Comparison of ENCODE assay signal across 7 mouse cellular contexts in genomic region chr3:58525166-58525565, GRCm38 (mm10). TPM values are rescaled to one million over a fixed set of nuclear protein-coding genes. Genes with fewer than 3 reads are reported as not detected.
A peak's percentile ranks its signal among the peaks of the same experiment; 100 is the strongest.
DNase-seq lines count a peak whose midpoint lies in the region; ATAC-seq and TF ChIP-seq lines count a peak whose summit lies in the region.

No protein-coding gene starts in this region.

- no peak for ATAC-seq in forebrain, postnatal 0 days
- peak; percentile 3; the same call in 1 of the 2 replicates for ATAC-seq in megakaryocyte progenitor cell, adult 5-6 weeks (replicated peaks; ENCODE audit: poor library complexity)

- peak overlapping the region; percentile 89 for H3K27ac ChIP-seq in cortical plate, adult 2 months (ENCODE audit: insufficient read depth, low read length)
- peak overlapping the region; percentile 93 for H3K27ac ChIP-seq in forebrain, postnatal 0 days (ENCODE audit: low read depth, low read length)

- peak overlapping the region; percentile 94 for H3K9ac ChIP-seq in forebrain, postnatal 0 days

- 2% methylated on average over 40 of the region's 40 CpGs for WGBS in forebrain, postnatal 0 days

- no peaks in the 10 kb centered on the region for H3K4me1 ChIP-seq in cortical plate, adult 2 months (ENCODE audit: control insufficient read depth, insufficient read depth, low read length)
- peaks cover 9% of the 10 kb centered on the region; the same call in 1 of the 2 replicates for H3K4me1 ChIP-seq in forebrain, postnatal 0 days (ENCODE audit: insufficient read depth)

- no peak for TF ChIP-seq CTCF in cortical plate, adult 2 months (IDR thresholded peaks at IDR 0.05; ENCODE audit: extremely low read depth, insufficient read depth, low read length)
- TF ChIP-seq CTCF in forebrain, postnatal 0 days (IDR thresholded peaks at IDR 0.05; ENCODE audit: low read depth): no peak

- peak overlapping the region; percentile 87 for H3K4me3 ChIP-seq in cortical plate, adult 2 months (ENCODE audit: insufficient read depth, low read length)
- peak overlapping the region; percentile 92 for H3K4me3 ChIP-seq in forebrain, postnatal 0 days (ENCODE audit: low read depth, low read length)

- intact Hi-C loops in left cerebral cortex, postnatal 4 days (cut with DNase I): no loop called here

- H3K4me2 ChIP-seq in forebrain, postnatal 0 days (ENCODE audit: low read depth): peak overlapping the region; percentile 80

- H3K9me3 ChIP-seq in forebrain, postnatal 0 days (ENCODE audit: low read length): no peaks in the 10 kb centered on the region

- DNase-seq in left cerebral cortex, postnatal 4 days: peak; percentile 62
- DNase-seq in left cerebral cortex, adult 9 months (ENCODE audit: low spot score in 2 of 2): no peak
- DNase-seq in forebrain, postnatal 0 days: no peak
- DNase-seq in frontal cortex, postnatal 14 days (ENCODE audit: low spot score in 2 of 2): no peak
- DNase-seq in thymus, postnatal 36 days: no peak

- TF ChIP-seq POLR2A in cortical plate, adult 2 months (IDR thresholded peaks at IDR 0.05; ENCODE audit: extremely low read depth, insufficient read depth, low read length): no peak

- H3K36me3 ChIP-seq in forebrain, postnatal 0 days (ENCODE audit: insufficient read depth): peaks cover 7% of the 10 kb centered on the region; the same call in 1 of the 2 replicates

- no peaks in the 10 kb centered on the region for H3K27me3 ChIP-seq in forebrain, postnatal 0 days (ENCODE audit: insufficient read depth, low read length)

RNA-seq across cellular contexts. Expression of gene Eif2a, which starts 0.5 kb away (rescaled TPM):
- 10 to 100 TPM; 48.0 to 48.1 TPM for total RNA-seq in left cerebral cortex, postnatal 4 days (2021)
- polyA plus RNA-seq in cortical plate, adult 2 months (2012; rRNA removed): 32.9 and 33.3 TPM in 2 replicates
- 79.4 and 94.3 TPM in 2 replicates for total RNA-seq in forebrain, postnatal 0 days (2014; rRNA removed)
- 41.8 and 44.2 TPM in 2 replicates for polyA plus RNA-seq in forebrain, postnatal 0 days (2015; fragmentation: Nextera tagmentation; extraction: Ambion mirVana)
- total RNA-seq in megakaryocyte progenitor cell, adult 5-6 weeks (2015): 173 and 174 TPM in 2 replicates
- 94.7 and 102 TPM in 2 replicates for total RNA-seq in megakaryocyte progenitor cell, adult 5-6 weeks (2017)

RNA-seq across cellular contexts. Expression of gene Serp1, which starts 0.5 kb away (rescaled TPM):
- total RNA-seq in left cerebral cortex, postnatal 4 days (2021): 10 to 100 TPM; 24.4 to 26.0 TPM
- polyA plus RNA-seq in cortical plate, adult 2 months (2012; rRNA removed): 21.1 and 21.9 TPM in 2 replicates
- 45.8 and 49.3 TPM in 2 replicates for total RNA-seq in forebrain, postnatal 0 days (2014; rRNA removed)
- polyA plus RNA-seq in forebrain, postnatal 0 days (2015; fragmentation: Nextera tagmentation; extraction: Ambion mirVana): 59.5 and 64.5 TPM in 2 replicates
- total RNA-seq in megakaryocyte progenitor cell, adult 5-6 weeks (2015): 130 and 146 TPM in 2 replicates
- total RNA-seq in megakaryocyte progenitor cell, adult 5-6 weeks (2017): 136 and 145 TPM in 2 replicates

RNA-seq across cellular contexts. Expression of gene Selenot, which starts 51.3 kb away (rescaled TPM):
- total RNA-seq in left cerebral cortex, postnatal 4 days (2021): 100 to 1,000 TPM; 142 to 149 TPM
- polyA plus RNA-seq in cortical plate, adult 2 months (2012; rRNA removed): 94.4 and 97.9 TPM in 2 replicates
- total RNA-seq in forebrain, postnatal 0 days (2014; rRNA removed): 174 and 190 TPM in 2 replicates
- 12.5 and 19.3 TPM in 2 replicates for polyA plus RNA-seq in forebrain, postnatal 0 days (2015; fragmentation: Nextera tagmentation; extraction: Ambion mirVana)
- 138 and 142 TPM in 2 replicates for total RNA-seq in megakaryocyte progenitor cell, adult 5-6 weeks (2015)
- total RNA-seq in megakaryocyte progenitor cell, adult 5-6 weeks (2017): 176 and 180 TPM in 2 replicates
